Mouse (Mus musculus) forebrain, embryonic 16.5 days (tissue): ENCODE data around the gene Chchd4. TPM values are rescaled to one million over a fixed set of nuclear protein-coding genes. Genes with fewer than 3 reads are reported as not detected.

Source experiments
- ATAC-seq: fragments of 200-750 bp; cut with Nextera tagmentation; 2 replicates; pipeline ENCODE4 v1.8.0; 2017; ENCODE audit warnings: mild to moderate bottlenecking, moderate library complexity
- H3K27ac ChIP-seq: fragments of 300-500 bp; sonication (generic); 2 replicates; pipeline ENCODE4 v1.5.1; 2014; ENCODE audit warnings: low read length, control low read depth
- H3K27me3 ChIP-seq: fragments of 300-500 bp; sonication (generic); replicated peaks from 2 replicates; pipeline ENCODE4 v1.6.1; 2014; ENCODE audit warnings: low read length; ENCODE audit not compliant: control insufficient read depth, insufficient read depth
- H3K36me3 ChIP-seq: fragments of 300-500 bp; sonication (generic); 2 replicates; pipeline ENCODE4 v1.6.1; 2014; ENCODE audit not compliant: control insufficient read depth, insufficient read depth
- H3K4me1 ChIP-seq: fragments of 300-500 bp; sonication (generic); replicated peaks from 2 replicates; pipeline ENCODE4 v1.6.1; 2014; ENCODE audit warnings: low read length; ENCODE audit not compliant: control insufficient read depth, insufficient read depth
- H3K4me2 ChIP-seq: fragments of 300-500 bp; sonication (generic); 2 replicates; pipeline ENCODE4 v1.6.1; 2014; ENCODE audit warnings: mild to moderate bottlenecking, low read length, control low read depth
- H3K4me3 ChIP-seq: fragments of 300-500 bp; sonication (generic); replicated peaks from 2 replicates; pipeline ENCODE4 v1.5.1; 2014; ENCODE audit warnings: mild to moderate bottlenecking, low read length, control low read depth
- H3K9ac ChIP-seq: fragments of 300-500 bp; sonication (generic); replicated peaks from 2 replicates; pipeline ENCODE4 v1.6.1; 2014; ENCODE audit warnings: low read depth, low read length, control low read depth
- H3K9me3 ChIP-seq: fragments of 300-500 bp; sonication (generic); 2 replicates; pipeline ENCODE4 v1.6.1; 2016; ENCODE audit warnings: low read length; ENCODE audit not compliant: control insufficient read depth
- WGBS: fragments of 180-500 bp; shearing (Covaris S2); extraction: QIAGEN DNeasy Blood & Tissue Kit; methylation state at CpG from one replicate; pipeline ENCODE4 v1.1.7; 2014; 5-methylcytosine and 5-hydroxymethylcytosine counted together
- polyA plus RNA-seq: library from polyadenylated mRNA; unstranded; fragments of >200 nt; fragmentation: Nextera tagmentation; extraction: Ambion mirVana; gene quantifications from 2 replicates; pipeline ENCODE4 v1.2.1, GENCODE M21; 2015

Chchd4 gene
- polyA plus RNA-seq, 1 experiment from 2014 or later, result 40.4 TPM

DNA sequence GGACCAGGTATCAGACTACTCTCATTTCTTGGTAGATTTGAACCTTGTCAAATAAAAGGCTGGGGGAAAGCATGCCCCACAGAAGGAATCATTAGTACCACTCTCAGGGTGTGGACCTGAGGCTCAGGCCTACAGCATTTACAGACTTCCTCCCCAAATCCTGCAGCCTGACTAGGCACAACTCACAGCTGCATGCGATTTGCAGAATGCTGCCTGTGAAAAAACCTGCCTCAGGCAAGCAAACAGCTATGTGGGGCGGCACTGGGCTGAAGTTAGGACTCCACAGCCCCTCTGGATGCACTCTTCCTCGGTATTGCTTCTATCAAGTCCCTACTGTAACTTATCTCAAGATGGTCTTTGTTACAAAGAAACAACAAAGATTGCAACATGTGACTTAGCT lies 34.7 kb upstream of the Chchd4 start:
- H3K9ac ChIP-seq, result no peak overlapping the region
- H3K4me2 ChIP-seq, result no peak overlapping the region
- ATAC-seq, result no peak
- no peaks in the 10 kb centered on the region for H3K27me3 ChIP-seq
- 93% methylated on average over 3 of the region's 3 CpGs for WGBS
- H3K4me3 ChIP-seq, result no peak overlapping the region
- peaks cover 33% of the 10 kb centered on the region for H3K36me3 ChIP-seq
- no peak overlapping the region for H3K27ac ChIP-seq
- no peaks in the 10 kb centered on the region for H3K9me3 ChIP-seq
- no peaks in the 10 kb centered on the region for H3K4me1 ChIP-seq

GRCm38 (mm10) chr6:91506036-91506435 lies 32.7 kb upstream of the Chchd4 start:
- no peaks in the 10 kb centered on the region for H3K4me1 ChIP-seq
- no peak overlapping the region for H3K27ac ChIP-seq
- H3K4me3 ChIP-seq, result no peak overlapping the region
- 93% methylated on average over 5 of the region's 5 CpGs for WGBS
- no peak overlapping the region for H3K4me2 ChIP-seq
- H3K9ac ChIP-seq, result no peak overlapping the region
- no peaks in the 10 kb centered on the region for H3K27me3 ChIP-seq
- peaks cover 38% of the 10 kb centered on the region for H3K36me3 ChIP-seq
- no peak for ATAC-seq
- H3K9me3 ChIP-seq, result no peaks in the 10 kb centered on the region

DNA sequence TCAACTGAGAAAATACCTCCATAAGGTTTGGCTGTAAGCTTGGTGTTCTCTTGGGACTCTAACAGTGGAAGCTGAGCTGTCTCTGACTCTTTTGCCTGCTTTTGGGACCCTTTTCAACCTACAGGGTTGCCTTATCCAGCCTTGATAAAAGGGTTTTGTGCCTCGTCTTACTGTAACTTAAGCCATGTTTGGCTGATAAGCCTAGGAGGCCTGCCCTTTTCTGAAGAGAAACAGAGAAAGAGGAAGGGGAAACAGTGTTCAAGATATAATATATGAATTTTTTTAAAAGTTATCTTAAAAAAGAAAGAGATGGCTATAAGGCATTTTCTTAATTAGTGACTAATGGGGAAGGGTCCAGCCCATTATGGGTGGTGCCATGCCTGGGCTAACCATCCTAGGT lies 30.0 kb upstream of the Chchd4 start:
- H3K4me2 ChIP-seq, result no peak overlapping the region
- H3K4me1 ChIP-seq, result no peaks in the 10 kb centered on the region
- no peaks in the 10 kb centered on the region for H3K27me3 ChIP-seq
- H3K9me3 ChIP-seq, result no peaks in the 10 kb centered on the region
- no peak overlapping the region for H3K9ac ChIP-seq
- ATAC-seq, result no peak
- WGBS, result 88% methylated on average over 1 of the region's 1 CpGs
- no peak overlapping the region for H3K27ac ChIP-seq
- H3K36me3 ChIP-seq, result peaks cover 51% of the 10 kb centered on the region
- no peak overlapping the region for H3K4me3 ChIP-seq

GRCm38 (mm10) chr6:91494526-91494925 lies 21.2 kb upstream of the Chchd4 start:
- H3K36me3 ChIP-seq, result peaks cover 24% of the 10 kb centered on the region
- H3K4me3 ChIP-seq, result no peak overlapping the region
- no peak overlapping the region for H3K9ac ChIP-seq
- no peaks in the 10 kb centered on the region for H3K9me3 ChIP-seq
- H3K27me3 ChIP-seq, result no peaks in the 10 kb centered on the region
- no peaks in the 10 kb centered on the region for H3K4me1 ChIP-seq
- WGBS, result 90% methylated on average over 8 of the region's 8 CpGs
- ATAC-seq, result no peak
- no peak overlapping the region for H3K27ac ChIP-seq
- H3K4me2 ChIP-seq, result no peak overlapping the region

GRCm38 (mm10) chr6:91493053-91493452 lies 19.7 kb upstream of the Chchd4 start:
- 84% methylated on average over 10 of the region's 10 CpGs for WGBS
- H3K4me1 ChIP-seq, result no peaks in the 10 kb centered on the region
- no peak overlapping the region for H3K4me3 ChIP-seq
- H3K36me3 ChIP-seq, result peaks cover 23% of the 10 kb centered on the region
- H3K9ac ChIP-seq, result no peak overlapping the region
- no peak overlapping the region for H3K4me2 ChIP-seq
- H3K27me3 ChIP-seq, result no peaks in the 10 kb centered on the region
- ATAC-seq, result no peak
- H3K27ac ChIP-seq, result no peak overlapping the region
- no peaks in the 10 kb centered on the region for H3K9me3 ChIP-seq

DNA sequence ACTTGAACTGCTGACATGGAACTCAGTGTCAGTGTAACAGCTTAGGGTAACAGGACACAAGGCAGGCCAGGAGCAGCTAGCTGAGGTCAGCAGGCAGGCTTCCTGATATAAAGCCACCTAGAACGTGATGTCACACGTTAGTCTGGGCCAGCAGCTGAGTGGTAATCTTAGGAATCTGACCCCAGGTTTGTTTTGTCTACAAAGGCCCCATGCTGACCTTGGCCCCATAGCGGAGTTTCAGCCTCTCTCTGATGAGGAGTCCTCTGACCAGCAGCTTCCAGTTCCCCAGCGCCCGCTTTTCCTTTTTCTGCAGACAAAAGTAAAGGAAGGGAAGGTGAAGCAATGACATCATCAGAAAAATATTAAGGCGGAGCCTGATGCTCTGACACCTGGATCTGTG lies 17.7 kb upstream of the Chchd4 start:
- no peak overlapping the region for H3K27ac ChIP-seq
- ATAC-seq, result no peak
- H3K36me3 ChIP-seq, result peaks cover 30% of the 10 kb centered on the region
- H3K9ac ChIP-seq, result no peak overlapping the region
- H3K4me1 ChIP-seq, result no peaks in the 10 kb centered on the region
- no peaks in the 10 kb centered on the region for H3K9me3 ChIP-seq
- H3K27me3 ChIP-seq, result no peaks in the 10 kb centered on the region
- 76% methylated on average over 6 of the region's 6 CpGs for WGBS
- H3K4me2 ChIP-seq, result no peak overlapping the region
- H3K4me3 ChIP-seq, result no peak overlapping the region

GRCm38 (mm10) chr6:91489872-91490271 lies 16.5 kb upstream of the Chchd4 start:
- 78% methylated on average over 10 of the region's 10 CpGs for WGBS
- no peak for ATAC-seq
- no peaks in the 10 kb centered on the region for H3K27me3 ChIP-seq
- H3K9me3 ChIP-seq, result no peaks in the 10 kb centered on the region
- no peak overlapping the region for H3K27ac ChIP-seq
- peaks cover 28% of the 10 kb centered on the region for H3K36me3 ChIP-seq
- no peaks in the 10 kb centered on the region for H3K4me1 ChIP-seq
- no peak overlapping the region for H3K4me2 ChIP-seq
- no peak overlapping the region for H3K9ac ChIP-seq
- H3K4me3 ChIP-seq, result no peak overlapping the region

GRCm38 (mm10) chr6:91488496-91489212 lies 15.3 kb upstream of the Chchd4 start:
- no peak overlapping the region for H3K9ac ChIP-seq
- H3K36me3 ChIP-seq, result peaks cover 30% of the 10 kb centered on the region
- WGBS, result 86% methylated on average over 9 of the region's 9 CpGs
- H3K27ac ChIP-seq, result no peak overlapping the region
- no peak overlapping the region for H3K4me3 ChIP-seq
- no peak for ATAC-seq
- H3K4me1 ChIP-seq, result no peaks in the 10 kb centered on the region
- no peak overlapping the region for H3K4me2 ChIP-seq
- no peaks in the 10 kb centered on the region for H3K27me3 ChIP-seq
- no peaks in the 10 kb centered on the region for H3K9me3 ChIP-seq

DNA sequence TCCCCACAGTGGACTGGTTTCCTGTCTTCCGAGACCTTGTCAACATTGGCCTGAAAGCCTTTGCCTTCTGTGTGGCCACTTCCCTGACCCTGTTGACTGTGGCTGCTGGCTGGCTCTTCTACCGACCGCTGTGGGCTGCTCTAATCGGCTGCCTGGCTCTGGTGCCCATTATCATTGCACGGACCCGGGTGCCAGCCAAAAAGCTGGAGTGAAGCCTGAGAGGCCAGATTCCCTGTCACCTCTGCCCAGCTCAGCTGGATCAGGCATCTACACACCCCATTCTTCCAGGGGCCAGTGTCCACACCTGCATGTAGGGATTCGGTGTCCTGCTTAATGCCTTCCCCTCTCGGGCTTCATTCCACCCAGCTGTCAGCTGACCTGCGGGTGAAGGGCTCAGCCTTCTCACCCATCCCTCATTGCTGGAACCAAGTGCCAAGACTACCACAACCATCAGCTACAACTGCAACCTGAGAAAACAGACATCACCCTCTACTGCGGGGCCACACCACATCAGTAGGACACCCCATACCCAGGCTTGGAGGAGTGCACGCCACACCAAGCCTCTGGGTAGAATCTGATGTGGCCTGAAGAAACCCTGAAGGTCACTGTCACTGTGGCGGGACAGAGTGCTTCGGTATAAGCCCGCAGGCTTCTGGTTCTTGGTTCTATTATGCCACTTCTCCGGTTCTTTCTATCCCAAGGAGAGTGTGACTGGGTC lies 13.5 kb upstream of the Chchd4 start:
- Histone ChIP-seq H3K4me2 (no peak overlapping the region), H3K4me3 (no peak overlapping the region)

More for the DNA sequence above, 13.5 kb upstream of the Chchd4 start:
- WGBS, result 93% methylated on average over 15 of the region's 15 CpGs
- no peaks in the 10 kb centered on the region for H3K4me1 ChIP-seq
- ATAC-seq, result no peak
- H3K27me3 ChIP-seq, result no peaks in the 10 kb centered on the region
- H3K27ac ChIP-seq, result no peak overlapping the region
- H3K36me3 ChIP-seq, result peaks cover 43% of the 10 kb centered on the region
- no peaks in the 10 kb centered on the region for H3K9me3 ChIP-seq
- H3K9ac ChIP-seq, result no peak overlapping the region
